Mouse (Mus musculus) layer of hippocampus, adult 2 months (tissue): ENCODE measurements around the gene Chchd6. TPM values are rescaled to one million over a fixed set of nuclear protein-coding genes. Genes with fewer than 3 reads are reported as not detected.

Source experiments
- DNase-seq, 2 experiments: peaks; one replicate each; pipeline ENCODE4 v3.0.0; 2022; ENCODE audit warnings: low spot score in 2 of 2
- H3K27ac ChIP-seq: fragments of 200-600 bp; 2 replicates; pipeline ENCODE4 v1.8.1; 2022
- H3K4me3 ChIP-seq: fragments of 200-600 bp; 2 replicates; pipeline ENCODE4 v1.8.1; 2022; ENCODE audit warnings: mild to moderate bottlenecking
- CTCF ChIP-seq: fragments of 200-600 bp; conservative IDR thresholded peaks from 2 replicates; pipeline ENCODE4 v1.8.1; 2022; ENCODE audit warnings: antibody characterized with exemption, mild to moderate bottlenecking, moderate library complexity
- total RNA-seq, 2 experiments: library from RNA; stranded (reverse); gene quantifications; 2 replicates each; pipeline ENCODE4 v1.2.3; 2021

The Chchd6 gene
- total RNA-seq, 2 experiments from 2014 or later, result 61.4 to 71.1 TPM

DNA sequence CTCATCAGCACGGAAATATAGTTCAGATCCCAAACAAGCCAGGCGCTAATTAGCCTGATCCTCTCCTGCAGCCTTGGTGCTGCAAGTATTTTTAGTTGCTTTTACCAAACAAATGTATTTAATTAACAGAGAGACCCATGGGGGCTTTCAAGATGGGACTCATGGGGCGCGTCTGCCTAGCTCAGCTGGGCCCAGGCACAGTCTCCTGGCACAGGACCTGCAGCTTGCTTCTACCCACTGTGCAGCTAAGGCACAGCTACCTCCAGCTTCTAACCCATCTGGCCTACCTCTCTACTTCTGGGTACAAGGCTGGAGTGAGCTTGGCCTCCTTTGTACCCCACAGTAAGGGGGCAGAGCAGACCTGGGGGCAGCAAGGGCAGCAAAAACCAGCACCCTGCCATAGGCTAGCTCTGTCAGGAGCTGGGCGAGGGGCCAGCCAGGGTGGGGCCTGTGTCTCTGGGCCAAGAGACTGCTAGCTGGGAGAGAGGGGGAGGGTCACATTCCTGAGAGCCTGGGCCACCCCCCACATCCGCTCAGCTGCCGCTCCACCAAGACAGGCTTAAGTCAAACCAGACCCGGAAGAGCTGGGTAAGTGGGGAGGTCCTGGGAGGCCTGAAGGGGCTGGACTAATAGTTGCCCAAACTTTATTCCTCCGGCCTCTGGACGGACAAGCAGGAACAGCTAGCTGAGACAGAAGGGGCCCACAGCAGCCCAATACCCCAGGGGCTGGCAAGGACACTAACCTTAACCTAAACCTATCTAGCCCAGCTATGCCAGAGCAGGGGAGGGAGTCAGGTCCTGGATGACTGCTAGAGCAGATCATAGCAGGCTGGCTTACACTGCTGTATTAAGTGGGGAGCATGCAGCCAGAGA is 250.6 kb downstream of the Chchd6 start:
- H3K27ac ChIP-seq, result peak overlapping the region; percentile 69
- DNase-seq, result no peak
- H3K4me3 ChIP-seq, result no peak overlapping the region
- no peak for TF ChIP-seq CTCF

DNA sequence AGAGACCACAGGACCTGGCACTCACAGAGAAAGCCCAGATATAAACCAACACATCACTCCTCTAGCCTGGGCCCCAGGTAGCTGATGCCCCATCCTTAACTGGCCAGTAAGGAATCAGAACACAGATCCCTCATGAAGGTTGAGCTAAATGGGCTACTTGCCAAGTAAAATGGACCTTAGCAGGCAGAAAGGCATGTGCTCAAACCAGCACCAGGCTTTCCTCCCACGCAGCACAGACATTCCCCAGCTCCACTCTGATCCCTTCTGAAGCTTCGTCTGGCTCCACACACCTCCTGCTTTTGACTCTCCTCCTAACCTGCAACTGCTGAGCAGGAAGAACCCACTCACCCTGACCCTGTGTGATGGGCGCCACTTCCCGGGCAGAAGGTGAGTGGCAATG is 253.5 kb downstream of the Chchd6 start:
- no peak for TF ChIP-seq CTCF
- no peak overlapping the region; the same call in 1 of the 2 replicates for H3K27ac ChIP-seq
- no peak for DNase-seq
- no peak overlapping the region for H3K4me3 ChIP-seq

DNA sequence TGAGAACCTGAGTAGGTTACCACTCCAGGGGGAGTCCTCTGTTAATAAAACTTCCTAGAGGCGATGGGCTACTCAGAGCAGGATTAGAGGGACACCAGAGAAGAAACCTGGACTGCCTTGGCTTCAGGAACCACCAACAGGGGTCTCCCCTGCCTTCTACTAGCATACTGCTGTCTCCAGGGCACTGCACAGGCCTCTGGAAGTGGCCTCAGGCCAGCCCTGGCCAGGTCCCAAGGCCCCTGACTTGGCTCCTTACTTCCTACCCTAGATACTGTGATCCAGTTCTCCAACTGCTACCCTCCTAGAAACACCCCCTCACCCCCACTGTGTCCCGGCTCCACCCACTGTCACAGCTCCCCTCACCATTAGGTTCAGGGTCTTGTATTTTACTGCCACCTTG is 256.0 kb downstream of the Chchd6 start:
- Histone ChIP-seq H3K4me3 (no peak overlapping the region), H3K27ac (no peak overlapping the region)
- peak; percentile 69 for TF ChIP-seq CTCF
- DNase-seq, result peak in 1 of 2 experiments; percentile 66

DNA sequence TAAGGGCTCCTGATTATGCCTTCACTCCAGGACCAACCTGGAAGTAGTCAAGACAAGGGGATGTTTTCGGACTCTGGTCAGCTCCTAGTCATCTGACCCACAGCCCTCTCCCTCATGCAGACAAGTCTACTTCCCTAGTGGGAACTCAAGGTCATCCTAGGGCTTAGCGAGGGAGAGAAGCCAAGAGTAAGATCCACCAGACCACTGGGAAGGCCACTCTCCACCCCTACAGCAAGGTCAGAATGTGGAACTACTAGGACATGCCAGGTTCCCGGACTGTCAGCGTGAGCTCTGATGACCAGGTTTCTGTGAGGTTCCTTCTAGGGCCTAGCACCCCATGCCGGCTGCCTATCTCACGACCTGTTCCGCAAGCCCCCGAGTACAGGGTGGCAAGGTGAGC is 256.7 kb downstream of the Chchd6 start:
- no peak for TF ChIP-seq CTCF
- Histone ChIP-seq H3K4me3 (no peak overlapping the region), H3K27ac (no peak overlapping the region)
- no peak for DNase-seq

DNA sequence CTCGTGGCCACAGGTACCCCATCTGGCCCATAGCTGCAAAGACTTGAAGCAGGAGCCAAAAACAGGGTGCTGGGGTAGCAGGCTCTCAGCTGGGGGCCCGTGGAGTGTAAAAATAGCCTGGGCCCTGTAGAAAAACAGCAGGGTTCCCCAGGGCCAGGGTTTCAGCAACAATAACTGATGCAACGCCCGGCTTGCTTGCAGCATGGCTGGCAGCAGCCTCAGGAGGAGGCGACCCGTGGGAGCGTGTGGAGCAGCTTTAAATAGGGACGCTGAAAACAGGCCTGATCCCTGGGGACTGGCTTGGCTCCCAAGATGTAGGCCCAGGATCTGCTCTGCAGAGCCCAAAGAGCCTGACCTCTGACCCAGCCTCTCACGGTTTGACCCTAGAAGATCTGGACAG is 257.9 kb downstream of the Chchd6 start:
- H3K27ac ChIP-seq, result peak overlapping the region; percentile 73; the same call in 1 of the 2 replicates
- no peak for TF ChIP-seq CTCF
- H3K4me3 ChIP-seq, result no peak overlapping the region
- DNase-seq, result no peak

DNA sequence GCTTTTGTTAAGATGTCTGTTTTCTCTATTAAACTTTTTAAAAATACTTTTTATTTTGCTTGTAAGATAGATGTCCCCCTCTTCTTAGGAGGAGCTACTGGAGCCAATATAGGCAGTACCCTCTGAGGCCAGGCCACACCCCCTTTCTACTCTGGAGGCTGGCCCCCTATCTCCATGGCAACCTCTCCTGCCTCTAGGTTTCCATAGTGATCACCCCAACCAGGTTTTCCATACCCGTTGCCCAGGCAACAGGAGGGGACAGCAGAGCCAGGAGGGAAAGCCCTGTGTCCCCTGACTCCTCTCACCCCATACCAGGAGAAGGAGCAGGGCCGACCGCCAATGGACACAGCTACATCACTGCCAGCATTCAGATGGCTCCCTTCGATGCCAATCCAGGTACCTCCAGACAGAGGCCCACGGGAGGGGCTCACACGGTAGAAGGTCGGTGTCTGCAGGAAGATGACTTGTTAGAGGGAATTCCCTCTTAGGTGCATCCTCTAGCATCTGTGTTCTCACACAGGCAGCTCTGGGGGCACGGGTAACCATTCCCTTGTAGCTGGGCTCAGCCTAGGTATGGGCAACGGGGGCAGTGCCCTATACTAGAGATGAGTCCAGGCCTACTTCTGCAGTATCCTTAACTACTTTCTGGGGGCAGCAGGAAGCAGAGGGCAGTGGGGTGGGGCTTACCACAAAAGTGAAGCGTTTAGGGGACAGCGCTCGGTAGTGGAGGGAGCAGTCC is 261.3 kb downstream of the Chchd6 start:
- peak in 1 of 2 experiments; percentile 24 for DNase-seq
- TF ChIP-seq CTCF, result no peak
- H3K4me3 ChIP-seq, result no peak overlapping the region
- H3K27ac ChIP-seq, result peak overlapping the region; percentile 57; the same call in 1 of the 2 replicates

Other genes with a start within 250 kb of the Chchd6 start
- gene Plxna1, start 233.0 kb downstream of the Chchd6 start, total RNA-seq, result 100 to 1,000 TPM; 108 to 120 TPM
- 1 to 10 TPM; 3.6 to 3.9 TPM for gene Txnrd3, start 48.3 kb upstream of the Chchd6 start, total RNA-seq
- not detected for gene Vmn1r40, start 111.9 kb upstream of the Chchd6 start, total RNA-seq
- not detected for gene Vmn1r41, start 145.1 kb upstream of the Chchd6 start, total RNA-seq